Mouse (Mus musculus) lung, adult 2 months (tissue): ENCODE results near the gene Polr3b. TPM values are rescaled to one million over a fixed set of nuclear protein-coding genes. Genes with fewer than 3 reads are reported as not detected.

ENCODE experiments used
- DNase-seq: peaks from one replicate; pipeline ENCODE4 v3.0.0; 2022
- H3K4me1 ChIP-seq: fragments of 200-500 bp; 2 replicates; pipeline ENCODE4 v1.6.1; 2011; ENCODE audit warnings: low read length; ENCODE audit not compliant: control insufficient read depth, insufficient read depth
- H3K4me3 ChIP-seq: fragments of 200-500 bp; replicated peaks from 2 replicates; pipeline ENCODE3; 2011; ENCODE audit warnings: low read depth, mild to moderate bottlenecking, control low read depth, low read length; ENCODE audit errors: extremely low read depth
- CTCF ChIP-seq: fragments of 200-500 bp; IDR thresholded peaks from 2 replicates; pipeline ENCODE4 v1.5.1; 2011; ENCODE audit warnings: mild to moderate bottlenecking, low read length, control low read depth; ENCODE audit not compliant: insufficient read depth
- POLR2A ChIP-seq: fragments of 200-500 bp; IDR thresholded peaks from 2 replicates; pipeline ENCODE4 v1.6.1; 2011; ENCODE audit warnings: low read depth, mild to moderate bottlenecking, control low read depth, low read length, borderline replicate concordance; ENCODE audit errors: extremely low read depth
- WGBS: fragments of 180-500 bp; shearing (Covaris S2); methylation state at CpG from one replicate; pipeline ENCODE4 v1.1.7; 2018; 5-methylcytosine and 5-hydroxymethylcytosine counted together
- polyA plus RNA-seq: library from polyadenylated mRNA; depleted of rRNA; stranded (reverse); fragments of >200 nt; gene quantifications from 2 replicates; pipeline ENCODE4 v1.2.3, GENCODE M21; 2012; rRNA removed

Polr3b gene
- 4.0 and 5.7 TPM in 2 replicates for polyA plus RNA-seq

DNA sequence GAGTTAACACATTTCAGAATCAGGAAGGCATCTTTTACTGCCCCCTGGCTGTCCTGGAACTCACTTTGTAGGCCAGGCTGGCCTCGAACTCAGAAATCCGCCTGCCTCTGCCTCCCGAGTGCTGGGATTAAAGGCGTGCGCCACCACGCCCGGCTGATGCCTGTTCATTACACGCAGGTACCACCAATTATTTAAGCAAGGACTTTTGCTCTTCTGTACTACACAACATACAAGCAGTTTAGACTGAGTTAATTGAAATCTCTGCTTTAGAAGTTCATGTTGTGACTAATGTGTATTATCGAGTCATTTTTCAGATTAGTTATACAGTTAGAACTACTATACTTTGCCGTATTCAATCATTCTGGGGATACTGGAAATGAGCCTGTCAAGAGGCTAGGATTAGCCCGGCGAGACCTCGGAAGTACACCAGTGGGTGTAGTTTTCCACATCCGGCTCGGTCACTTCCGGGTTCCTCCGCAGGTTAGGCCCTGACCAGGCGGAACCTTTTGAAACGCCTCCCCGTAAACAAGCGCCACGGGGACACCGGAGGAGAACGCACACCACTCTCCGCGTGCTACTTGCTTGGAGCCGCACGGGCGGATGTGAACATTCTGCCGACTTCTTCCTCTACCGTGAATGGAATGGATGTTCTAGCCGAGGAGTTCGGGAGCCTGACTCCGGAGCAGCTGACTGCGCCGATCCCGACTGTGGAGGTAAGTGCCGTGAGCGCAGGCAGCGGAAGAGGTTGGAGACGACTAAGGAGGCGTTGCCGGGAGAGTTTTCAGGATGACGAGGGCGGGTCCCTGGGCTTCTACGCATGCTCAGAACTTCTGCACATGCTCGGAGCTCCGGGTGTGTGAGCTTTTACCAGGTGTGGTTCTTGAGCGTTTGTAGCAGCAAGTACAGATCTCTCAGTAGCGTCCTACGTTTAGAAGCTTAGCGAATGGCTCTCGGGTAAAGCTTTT, at the start of gene Polr3b:
Gene Polr3b (plus strand): TSS at position 467 of the 965 bp plus-strand sequence.
- WGBS, result 7% methylated on average over 53 of the region's 53 CpGs
- peak within 1 kb of the TSS; percentile 81 for H3K4me3 ChIP-seq
- peak; percentile 91 for TF ChIP-seq POLR2A
- TF ChIP-seq CTCF, result no peak
- 0 out of 2 replicates have a peak, but pooled peaks cover 2% of the 10 kb centered on the region for H3K4me1 ChIP-seq
- peak; percentile 94 for DNase-seq

DNA sequence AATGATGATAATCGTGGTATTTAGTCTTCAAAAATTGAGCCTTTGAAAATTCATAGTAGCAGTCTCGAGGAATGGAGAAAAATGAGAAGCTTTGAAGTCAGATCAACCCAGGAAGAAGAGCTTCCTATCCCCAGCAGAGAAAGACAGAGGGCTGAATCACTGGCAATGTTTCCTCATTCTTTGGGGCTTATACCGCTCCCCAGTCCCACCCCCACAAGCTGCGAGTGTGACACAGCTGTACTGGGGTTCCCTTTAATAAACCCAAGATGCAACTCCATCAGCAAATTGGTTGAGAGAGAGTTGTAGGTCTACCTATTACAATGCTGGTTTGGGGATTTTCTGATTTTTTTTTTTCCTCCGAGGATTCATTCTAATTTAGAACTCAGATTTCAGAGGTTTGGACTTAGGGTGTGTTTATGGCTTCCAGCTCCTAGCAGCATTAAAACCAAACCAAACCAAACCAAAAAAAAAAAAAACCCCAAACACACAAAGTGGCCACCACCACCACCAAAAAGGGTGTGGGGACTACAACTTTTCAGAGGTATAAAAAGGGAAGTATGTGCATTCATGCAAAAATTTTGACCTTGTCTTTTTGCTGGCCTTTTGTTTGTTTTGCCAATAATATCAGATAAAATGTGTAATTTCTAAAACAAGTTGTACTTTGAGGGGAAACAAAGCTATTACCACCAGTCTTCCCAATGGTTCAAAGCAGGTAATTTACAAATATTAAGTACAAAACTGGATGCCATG, 48.2 kb upstream of the Polr3b start:
- WGBS, result 60% methylated on average over 5 of the region's 5 CpGs
- Histone ChIP-seq H3K4me3 (no peak overlapping the region), H3K4me1 (peaks cover 12% of the 10 kb centered on the region)
- no peak for TF ChIP-seq POLR2A
- TF ChIP-seq CTCF, result no peak
- no peak for DNase-seq

- no peak for DNase-seq
- TF ChIP-seq CTCF, result no peak
- peak; percentile 70; the same call in 1 of the 2 replicates for TF ChIP-seq POLR2A
- WGBS, result under 1% methylated on average over 14 of the region's 14 CpGs
- peak overlapping the region; percentile 68 for H3K4me3 ChIP-seq
- peaks cover 19% of the 10 kb centered on the region for H3K4me1 ChIP-seq
These were observed 46.1 kb upstream of the Polr3b start for GRCm38 (mm10) chr10:84576029-84576394.

DNA sequence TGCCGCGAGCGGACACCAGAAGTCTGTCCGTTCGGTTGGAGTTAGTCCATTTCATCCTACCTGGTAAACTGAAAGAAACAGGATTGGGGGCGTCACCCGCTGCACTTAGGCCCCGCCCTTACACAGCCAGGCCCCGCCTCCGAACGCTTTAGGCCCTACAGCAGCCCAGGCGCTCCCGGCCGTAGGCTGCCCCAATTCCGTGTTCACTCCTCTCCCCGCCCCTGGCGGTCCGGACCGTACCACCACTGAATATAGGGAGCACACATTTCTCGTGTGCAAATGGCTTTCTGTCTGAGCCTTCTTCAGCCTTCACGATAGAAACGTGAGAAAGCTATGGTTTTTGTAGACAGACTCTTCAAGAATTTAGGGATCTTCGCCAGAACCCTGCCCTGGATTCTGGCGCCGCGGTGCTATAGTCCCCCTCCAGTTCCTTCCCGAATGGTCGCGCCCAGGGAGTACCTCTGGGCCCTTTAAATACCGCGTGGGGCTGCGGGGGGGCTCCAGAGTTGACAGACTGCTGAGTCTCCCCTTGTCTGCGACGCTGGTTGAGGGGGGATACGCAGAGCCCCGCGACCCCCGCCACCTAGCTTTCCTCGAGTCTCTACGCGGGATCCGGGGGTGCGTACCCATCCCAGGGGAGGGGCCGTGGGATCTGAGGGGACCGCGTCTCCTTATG, 45.6 kb upstream of the Polr3b start, which contains the start of gene Tcp11l2:
Gene Tcp11l2 (plus strand): TSS at position 232 of the 676 bp plus-strand sequence.
- TF ChIP-seq CTCF (no peak), POLR2A (peak; percentile 79; the same call in 1 of the 2 replicates)
- Histone ChIP-seq H3K4me1 (peaks cover 20% of the 10 kb centered on the region), H3K4me3 (peak within 1 kb of the TSS; percentile 93)
- under 1% methylated on average over 46 of the region's 46 CpGs for WGBS
- peak; percentile 95 for DNase-seq

GRCm38 (mm10) chr10:84577071-84577727, 44.9 kb upstream of the Polr3b start:
- WGBS, result under 1% methylated on average over 38 of the region's 38 CpGs
- peak; percentile 82 for DNase-seq
- TF ChIP-seq POLR2A (peak; percentile 32; the same call in 1 of the 2 replicates), CTCF (no peak)
- Histone ChIP-seq H3K4me1 (peaks cover 20% of the 10 kb centered on the region), H3K4me3 (peak overlapping the region; percentile 93)

- Histone ChIP-seq H3K4me3 (no peak overlapping the region), H3K4me1 (peaks cover 24% of the 10 kb centered on the region)
- 69% methylated on average over 10 of the region's 10 CpGs for WGBS
- no peak for TF ChIP-seq CTCF
- TF ChIP-seq POLR2A, result no peak
- no peak for DNase-seq
These were observed 43.4 kb upstream of the Polr3b start for GRCm38 (mm10) chr10:84578738-84579137.

GRCm38 (mm10) chr10:84579527-84579926, 42.6 kb upstream of the Polr3b start:
- Histone ChIP-seq H3K4me1 (peaks cover 29% of the 10 kb centered on the region), H3K4me3 (no peak overlapping the region)
- 84% methylated on average over 2 of the region's 2 CpGs for WGBS
- no peak for DNase-seq
- TF ChIP-seq POLR2A (no peak), CTCF (no peak)

DNA sequence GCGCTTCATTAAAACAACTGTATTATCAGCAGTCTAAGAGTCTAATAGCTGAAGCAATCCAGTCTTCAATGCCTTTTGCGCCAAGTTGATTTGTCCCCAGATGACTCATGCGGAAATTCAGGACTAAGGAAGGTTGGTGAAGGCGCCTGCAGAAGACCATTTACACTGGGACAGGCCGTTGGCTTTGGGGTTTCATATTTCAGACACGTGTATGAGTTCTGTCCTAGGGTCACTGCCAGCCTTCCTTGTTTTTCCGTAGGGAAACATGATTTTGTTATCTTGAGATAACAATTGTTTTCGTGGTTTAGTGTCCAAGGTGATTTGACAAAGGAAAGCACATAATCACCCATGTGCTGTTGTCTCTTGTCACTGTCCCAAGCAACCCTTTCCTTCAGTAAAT, 40.9 kb upstream of the Polr3b start:
- Histone ChIP-seq H3K4me3 (no peak overlapping the region), H3K4me1 (peaks cover 35% of the 10 kb centered on the region)
- DNase-seq, result no peak
- TF ChIP-seq POLR2A (no peak), CTCF (no peak)
- 43% methylated on average over 8 of the region's 8 CpGs for WGBS
